Mouse (Mus musculus): Measurements from ENCODE around the gene Hnrnpm. TPM values are rescaled to one million over a fixed set of nuclear protein-coding genes. Genes with fewer than 3 reads are reported as not detected.

The Hnrnpm gene
- total RNA-seq, 2 experiments from 2014 or later: 178 to 195 TPM

GRCm38 (mm10) chr17:33600831-33601230, 85.8 kb downstream of the Hnrnpm start:
- no peak for DNase-seq

GRCm38 (mm10) chr17:33599836-33600475, 86.7 kb downstream of the Hnrnpm start:
- intact Hi-C loops (cut with DNase I): no loop called here
- DNase-seq: no peak

More at GRCm38 (mm10) chr17:33600831-33601230, 85.8 kb downstream of the Hnrnpm start:
- intact Hi-C loops (cut with DNase I): no loop called here

GRCm38 (mm10) chr17:33598506-33598905, 88.2 kb downstream of the Hnrnpm start:
- intact Hi-C loops (cut with DNase I): no loop called here
- DNase-seq: no peak

GRCm38 (mm10) chr17:33597271-33597670, 89.4 kb downstream of the Hnrnpm start:
- intact Hi-C loops (cut with DNase I): no loop called here

More at GRCm38 (mm10) chr17:33597271-33597670, 89.4 kb downstream of the Hnrnpm start:
- DNase-seq: no peak

Other genes starting within 250 kb of the Hnrnpm start
- gene Adamts10, start 162.7 kb downstream of the Hnrnpm start, total RNA-seq (2021): 10 to 100 TPM; 63.9 to 64.7 TPM
- gene Myo1f, start 131.2 kb downstream of the Hnrnpm start, total RNA-seq (2021): 1 to 10 TPM in 1 of 2 experiments, under 1 TPM in 1; 0.92 to 1.3 TPM
- 10 to 100 TPM; 58.8 to 60.6 TPM for gene Zfp414, start 57.8 kb downstream of the Hnrnpm start, total RNA-seq (2021)
- under 1 TPM in 1 of 2 experiments, not detected in 1; 0.24 TPM for gene Pram1, start 48.8 kb downstream of the Hnrnpm start, total RNA-seq (2021)
- 10 to 100 TPM; 66.9 to 73.5 TPM for gene March2, start 31.8 kb upstream of the Hnrnpm start, total RNA-seq (2021)
- gene Rab11b, start 73.7 kb upstream of the Hnrnpm start, total RNA-seq (2021): 100 to 1,000 TPM; 361 to 382 TPM
- 10 to 100 TPM in 1 of 2 experiments, 1 to 10 TPM in 1; 9.7 to 10.8 TPM for gene Angptl4, start 95.0 kb upstream of the Hnrnpm start, total RNA-seq (2021)
- gene Kank3, start 123.7 kb upstream of the Hnrnpm start, total RNA-seq (2021): 10 to 100 TPM; 38.6 to 44.1 TPM
- gene Rps28, start 137.7 kb upstream of the Hnrnpm start, total RNA-seq (2021): 1,000 to 10,000 TPM; 1,155 to 1,182 TPM
- gene Ndufa7, start 137.7 kb upstream of the Hnrnpm start, total RNA-seq (2021): 100 to 1,000 TPM; 214 to 232 TPM
- 10 to 100 TPM; 21.6 to 25.4 TPM for gene Cd320, start 156.2 kb upstream of the Hnrnpm start, total RNA-seq (2021)
- not detected for gene Gm7029, start 187.0 kb upstream of the Hnrnpm start, total RNA-seq (2021)
- gene Kifc1, start 203.8 kb upstream of the Hnrnpm start, total RNA-seq (2021): 1 to 10 TPM; 7.7 to 9.4 TPM
- gene Platr17, start 218.3 kb upstream of the Hnrnpm start, total RNA-seq (2021): not detected
- gene Daxx, start 222.6 kb upstream of the Hnrnpm start, total RNA-seq (2021): 10 to 100 TPM; 37.6 to 39.2 TPM
- 10 to 100 TPM; 45.5 to 56.6 TPM for gene Tapbp, start 229.0 kb upstream of the Hnrnpm start, total RNA-seq (2021)
- 10 to 100 TPM; 33.2 to 36.8 TPM for gene Zbtb22, start 229.0 kb upstream of the Hnrnpm start, total RNA-seq (2021)
- 10 to 100 TPM; 74.1 to 75.5 TPM for gene Rgl2, start 242.7 kb upstream of the Hnrnpm start, total RNA-seq (2021)